Mouse (Mus musculus) intestine, postnatal 0 days (tissue): Measurements from ENCODE around the gene Maml3. TPM values are rescaled to one million over a fixed set of nuclear protein-coding genes. Genes with fewer than 3 reads are reported as not detected.

Experiments used
- ATAC-seq: fragments of 200-750 bp; cut with Nextera tagmentation; 2 replicates; pipeline ENCODE4 v1.8.0; 2017; ENCODE audit warnings: mild to moderate bottlenecking, moderate TSS enrichment, moderate library complexity
- H3K27ac ChIP-seq: fragments of 300-500 bp; sonication (generic); 2 replicates; pipeline ENCODE4 v1.5.1; 2014; ENCODE audit warnings: mild to moderate bottlenecking, low read depth, low read length, moderate library complexity
- H3K27me3 ChIP-seq: fragments of 300-500 bp; sonication (generic); replicated peaks from 2 replicates; pipeline ENCODE4 v1.6.1; 2014; ENCODE audit warnings: low read length, mixed read lengths; ENCODE audit not compliant: control insufficient read depth, insufficient read depth
- H3K36me3 ChIP-seq: fragments of 300-500 bp; sonication (generic); 2 replicates; pipeline ENCODE4 v1.6.1; 2014; ENCODE audit warnings: mild to moderate bottlenecking, moderate library complexity; ENCODE audit not compliant: control insufficient read depth, insufficient read depth
- H3K4me1 ChIP-seq: fragments of 300-500 bp; sonication (generic); replicated peaks from 2 replicates; pipeline ENCODE4 v1.6.1; 2014; ENCODE audit warnings: antibody characterized with exemption, low read length, mixed read lengths; ENCODE audit not compliant: control insufficient read depth, insufficient read depth
- H3K4me2 ChIP-seq: fragments of 300-500 bp; sonication (generic); replicated peaks from 2 replicates; pipeline ENCODE4 v1.6.1; 2014; ENCODE audit warnings: low read depth, mild to moderate bottlenecking, moderate library complexity
- H3K4me3 ChIP-seq: fragments of 300-500 bp; sonication (generic); 2 replicates; pipeline ENCODE4 v1.5.1; 2014; ENCODE audit warnings: low read depth, low read length
- H3K9ac ChIP-seq: fragments of 300-500 bp; sonication (generic); 2 replicates; pipeline ENCODE4 v1.6.1; 2014; ENCODE audit warnings: mild to moderate bottlenecking, low read depth, low read length
- H3K9me3 ChIP-seq: fragments of 300-500 bp; sonication (generic); 2 replicates; pipeline ENCODE4 v1.6.1; 2016; ENCODE audit warnings: mixed run types; ENCODE audit not compliant: control insufficient read depth
- CTCF ChIP-seq: sonication (generic); IDR thresholded peaks from 2 replicates; pipeline ENCODE4 v1.5.1; 2016; ENCODE audit warnings: low read depth, mild to moderate bottlenecking, control low read depth, antibody characterized with exemption, moderate library complexity
- WGBS: fragments of 180-500 bp; shearing (Covaris S2); extraction: QIAGEN DNeasy Blood & Tissue Kit; methylation state at CpG from one replicate; pipeline ENCODE4 v1.1.7; 2014; 5-methylcytosine and 5-hydroxymethylcytosine counted together
- polyA plus RNA-seq: library from polyadenylated mRNA; unstranded; fragments of >200 nt; fragmentation: Nextera tagmentation; extraction: Ambion mirVana; gene quantifications from 2 replicates; pipeline ENCODE4 v1.2.1, GENCODE M21; 2015

The Maml3 gene
- polyA plus RNA-seq, 1 experiment from 2014 or later, result 2.0 TPM

DNA sequence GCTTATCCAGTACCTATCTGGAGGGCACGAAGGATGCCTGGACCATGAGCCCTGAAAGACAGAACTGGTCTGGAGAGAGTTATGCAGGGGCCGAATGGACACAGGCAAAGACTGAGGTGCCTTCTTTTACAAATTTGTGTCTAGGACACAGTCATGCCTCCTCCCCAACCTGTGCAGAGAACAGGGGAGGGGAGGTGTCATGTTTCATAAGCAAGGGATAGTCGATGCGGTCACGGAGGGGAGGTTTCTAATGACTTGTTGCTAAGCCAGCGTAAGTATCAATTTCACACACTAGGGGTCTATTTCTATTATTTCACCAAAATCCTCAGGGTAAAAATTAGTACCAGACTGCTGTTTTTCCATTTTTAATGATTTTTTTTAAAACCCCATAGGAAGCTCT, 301.0 kb downstream of the Maml3 start:
- H3K4me1 ChIP-seq, result no peaks in the 10 kb centered on the region
- no peak for TF ChIP-seq CTCF
- no peak for ATAC-seq
- H3K27ac ChIP-seq, result no peak overlapping the region
- no peaks in the 10 kb centered on the region for H3K9me3 ChIP-seq
- H3K27me3 ChIP-seq, result no peaks in the 10 kb centered on the region
- 84% methylated on average over 6 of the region's 6 CpGs for WGBS
- H3K4me3 ChIP-seq, result no peak overlapping the region
- no peaks in the 10 kb centered on the region for H3K36me3 ChIP-seq
- no peak overlapping the region for H3K9ac ChIP-seq
- H3K4me2 ChIP-seq, result no peak overlapping the region

DNA sequence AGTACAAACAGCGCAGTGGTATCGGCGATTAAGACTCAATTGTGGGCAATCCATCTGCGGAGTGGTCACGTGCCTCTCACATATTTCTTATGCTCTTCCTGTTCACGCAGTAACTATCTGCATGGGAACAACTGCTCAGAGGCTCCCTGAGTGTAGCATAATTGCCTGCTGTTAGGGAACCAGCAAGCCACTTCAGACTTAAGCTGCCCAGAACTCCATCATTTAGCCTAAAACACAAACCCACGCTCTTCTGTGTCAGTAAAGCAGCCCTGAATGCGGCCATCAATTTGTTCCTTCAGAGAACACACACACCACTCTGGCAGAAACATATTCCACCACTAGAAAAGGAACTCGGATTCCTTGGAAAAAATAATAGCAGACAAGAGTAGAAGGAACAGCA, 305.2 kb downstream of the Maml3 start:
- 69% methylated on average over 9 of the region's 9 CpGs for WGBS
- H3K4me2 ChIP-seq, result no peak overlapping the region
- no peak for TF ChIP-seq CTCF
- ATAC-seq, result no peak
- H3K27me3 ChIP-seq, result no peaks in the 10 kb centered on the region
- no peak overlapping the region for H3K4me3 ChIP-seq
- H3K4me1 ChIP-seq, result no peaks in the 10 kb centered on the region
- no peak overlapping the region for H3K9ac ChIP-seq
- no peak overlapping the region for H3K27ac ChIP-seq
- H3K9me3 ChIP-seq, result no peaks in the 10 kb centered on the region
- H3K36me3 ChIP-seq, result no peaks in the 10 kb centered on the region

DNA sequence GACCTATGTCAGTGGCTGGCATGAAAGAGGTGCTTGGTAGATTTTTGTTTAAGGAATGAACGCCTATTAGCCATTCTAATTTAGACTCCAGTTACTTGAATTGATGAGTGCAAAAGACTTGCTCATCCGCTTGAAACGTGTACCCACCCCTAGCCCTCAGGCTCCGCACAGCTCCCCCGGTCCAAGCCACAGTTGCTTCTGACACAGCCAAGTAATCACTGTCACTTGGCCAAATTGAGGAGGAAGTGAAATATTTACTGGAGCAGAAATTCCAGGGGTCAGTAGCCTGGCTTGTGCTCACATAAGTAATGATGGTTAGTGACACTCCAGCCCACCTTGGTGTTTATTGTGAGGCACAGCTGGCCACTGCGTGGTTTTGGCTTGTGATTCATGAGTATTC, 308.0 kb downstream of the Maml3 start:
- Histone ChIP-seq H3K27me3 (no peaks in the 10 kb centered on the region), H3K4me1 (no peaks in the 10 kb centered on the region), H3K9me3 (no peaks in the 10 kb centered on the region), H3K4me3 (no peak overlapping the region), H3K36me3 (no peaks in the 10 kb centered on the region), H3K27ac (no peak overlapping the region), H3K4me2 (peak overlapping the region; percentile 7; the same call in 1 of the 2 replicates), H3K9ac (no peak overlapping the region)
- no peak for TF ChIP-seq CTCF
- no peak for ATAC-seq
- WGBS, result 58% methylated on average over 6 of the region's 6 CpGs

DNA sequence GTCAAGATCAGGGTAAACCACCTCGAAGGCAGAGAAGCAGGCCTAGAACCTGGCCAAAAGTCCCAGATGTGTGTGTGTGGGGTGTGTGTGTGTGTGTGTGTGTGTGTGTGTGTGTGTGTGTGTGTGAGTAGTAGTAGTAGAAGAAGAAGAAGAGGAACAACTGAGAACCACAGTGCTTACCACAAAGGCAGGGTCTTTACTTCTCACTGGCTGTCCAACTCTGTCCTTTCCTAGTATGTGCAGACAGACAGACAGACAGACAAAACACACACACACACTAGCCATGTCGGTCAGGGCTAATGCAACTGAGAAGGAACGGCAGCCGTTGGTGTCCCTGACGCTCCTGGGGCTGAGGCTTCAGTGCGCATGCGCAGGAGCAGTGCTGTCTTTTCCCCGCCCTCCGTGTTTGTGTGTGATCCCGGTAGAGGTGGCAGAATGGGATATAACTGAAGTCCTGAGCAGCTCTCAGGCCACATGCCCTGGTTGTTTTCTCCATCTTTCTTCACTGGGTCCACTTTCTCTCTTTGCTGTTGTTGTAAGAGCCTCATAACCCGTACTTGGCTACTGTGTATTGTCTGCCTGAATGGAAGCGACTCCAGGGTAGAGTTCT, 308.6 kb downstream of the Maml3 start:
- no peak overlapping the region for H3K4me3 ChIP-seq
- WGBS, result 62% methylated on average over 12 of the region's 12 CpGs
- no peaks in the 10 kb centered on the region for H3K4me1 ChIP-seq
- no peak overlapping the region for H3K27ac ChIP-seq
- no peaks in the 10 kb centered on the region for H3K9me3 ChIP-seq
- H3K27me3 ChIP-seq, result no peaks in the 10 kb centered on the region
- H3K36me3 ChIP-seq, result no peaks in the 10 kb centered on the region
- no peak overlapping the region for H3K9ac ChIP-seq
- no peak for TF ChIP-seq CTCF
- peak overlapping the region; percentile 7; the same call in 1 of the 2 replicates for H3K4me2 ChIP-seq
- ATAC-seq, result no peak

DNA sequence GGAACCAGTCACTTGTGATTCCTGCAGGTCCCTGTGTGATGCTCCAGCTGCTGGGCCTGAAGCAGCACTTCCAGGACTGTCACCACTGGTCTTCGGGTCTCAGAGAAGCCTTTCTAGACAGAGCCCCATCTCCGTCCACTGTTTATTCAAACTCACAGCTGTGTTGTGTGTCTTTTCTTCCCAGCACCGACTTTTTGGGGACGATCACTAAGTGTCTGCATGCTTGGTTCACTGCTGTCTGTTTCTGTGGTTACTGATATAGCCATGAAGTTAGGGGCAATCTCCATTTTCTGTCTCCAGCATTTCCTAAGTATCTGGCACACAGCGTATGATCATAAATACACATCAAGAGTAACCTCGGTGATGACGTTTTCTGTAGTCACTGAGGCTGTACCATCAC, 313.3 kb downstream of the Maml3 start:
- no peak overlapping the region for H3K27ac ChIP-seq

DNA sequence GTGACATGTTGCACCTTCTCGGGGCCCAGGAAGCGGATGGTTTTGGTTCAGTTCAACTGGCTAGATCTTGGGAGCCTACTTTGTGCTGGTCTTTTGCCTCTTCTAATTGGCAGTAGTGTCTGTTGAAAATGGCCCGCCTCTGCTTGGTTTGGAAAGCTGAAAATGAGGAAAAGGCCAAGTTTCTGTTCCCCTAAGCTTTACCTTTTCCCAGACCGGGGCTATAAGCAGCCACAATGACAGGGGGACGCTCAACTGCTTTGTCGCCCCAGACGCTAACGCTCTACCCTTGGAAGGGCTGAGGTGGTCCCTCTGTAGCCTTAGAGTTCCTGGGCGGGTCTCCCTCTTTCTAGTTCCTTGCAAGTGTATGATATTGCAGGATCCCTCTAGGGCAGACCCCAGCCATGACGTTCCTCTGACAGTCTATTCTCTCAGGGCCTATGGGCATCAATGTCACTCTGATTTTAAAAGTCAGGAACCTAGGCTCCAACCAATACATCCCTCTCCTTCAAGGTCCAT, 315.4 kb downstream of the Maml3 start:
- Histone ChIP-seq H3K9me3 (no peaks in the 10 kb centered on the region), H3K36me3 (no peaks in the 10 kb centered on the region), H3K4me1 (no peaks in the 10 kb centered on the region), H3K4me3 (0 out of 2 replicates have a peak overlapping the region, but pooled peaks have one; percentile 26), H3K9ac (no peak overlapping the region), H3K27me3 (no peaks in the 10 kb centered on the region), H3K4me2 (peak overlapping the region; percentile 50; the same call in 1 of the 2 replicates), H3K27ac (no peak overlapping the region)
- no peak for ATAC-seq
- TF ChIP-seq CTCF, result no peak
- WGBS, result 84% methylated on average over 10 of the region's 10 CpGs

More for the DNA sequence above, 313.3 kb downstream of the Maml3 start:
- Histone ChIP-seq H3K4me3 (no peak overlapping the region), H3K4me2 (no peak overlapping the region), H3K9me3 (no peaks in the 10 kb centered on the region), H3K36me3 (no peaks in the 10 kb centered on the region), H3K4me1 (no peaks in the 10 kb centered on the region), H3K9ac (no peak overlapping the region), H3K27me3 (no peaks in the 10 kb centered on the region)
- TF ChIP-seq CTCF, result no peak
- no peak for ATAC-seq
- 57% methylated on average over 7 of the region's 7 CpGs for WGBS
